Mouse (Mus musculus) MEL (cell line): Measurements from ENCODE around the gene Gramd1b. TPM values are rescaled to one million over a fixed set of nuclear protein-coding genes. Genes with fewer than 3 reads are reported as not detected.

Experiments used
- DNase-seq: peaks from one replicate; pipeline ENCODE4 v3.0.0; 2011; ENCODE audit warnings: low read depth, low spot score
- H3K27ac ChIP-seq: 2 replicates; pipeline ENCODE4 v1.5.1; 2012; ENCODE audit warnings: low read depth, mild to moderate bottlenecking, control low read depth, low read length, moderate library complexity; ENCODE audit not compliant: control insufficient read depth
- H3K27me3 ChIP-seq, 2 experiments: fragments of 150-350 bp in 1 of 2; sonication (generic) in 1 of 2; 2 replicates each; pipeline ENCODE4 v1.6.1; 2012; ENCODE audit warnings: low read length in 2 of 2, mild to moderate bottlenecking in 2 of 2, improper control_type of control experiment in 1 of 2, moderate library complexity in 1 of 2; ENCODE audit not compliant: insufficient read depth in 2 of 2, control insufficient read depth in 1 of 2
- H3K36me3 ChIP-seq, 2 experiments: 2 replicates each; pipeline ENCODE4 v1.6.1; 2012 to 2014; ENCODE audit warnings: low read length in 2 of 2, improper control_type of control experiment in 1 of 2, inconsistent platforms in 1 of 2, mild to moderate bottlenecking in 1 of 2; ENCODE audit not compliant: insufficient read depth in 2 of 2, control insufficient read depth in 1 of 2
- H3K4me1 ChIP-seq, 2 experiments: fragments of 150-350 bp in 1 of 2; sonication (generic) in 1 of 2; 2 replicates each; pipeline ENCODE4 v1.6.1; 2012; ENCODE audit warnings: low read length in 2 of 2, improper control_type of control experiment in 1 of 2, mild to moderate bottlenecking in 1 of 2; ENCODE audit not compliant: insufficient read depth in 2 of 2, control insufficient read depth in 1 of 2
- H3K4me3 ChIP-seq, 2 experiments: fragments of 150-350 bp in 1 of 2; sonication (generic) in 1 of 2; 2 replicates each; pipeline ENCODE4 v1.5.1; 2012; ENCODE audit warnings: low read depth in 2 of 2, low read length in 2 of 2, mild to moderate bottlenecking in 2 of 2, moderate library complexity in 2 of 2, control low read depth in 1 of 2, improper control_type of control experiment in 1 of 2; ENCODE audit not compliant: control insufficient read depth in 1 of 2, insufficient read depth in 1 of 2
- H3K79me2 ChIP-seq: 2 replicates; pipeline ENCODE4 v1.6.1; 2012; ENCODE audit warnings: mild to moderate bottlenecking, low read length, moderate library complexity; ENCODE audit not compliant: control insufficient read depth, poor library complexity, insufficient read depth
- H3K9ac ChIP-seq: 2 replicates; pipeline ENCODE4 v1.6.1; 2012; ENCODE audit warnings: low read depth, mild to moderate bottlenecking, control low read depth, low read length, moderate library complexity; ENCODE audit not compliant: control insufficient read depth, poor library complexity, severe bottlenecking
- H3K9me3 ChIP-seq: fragments of 150-350 bp; sonication (generic); replicated peaks from 2 replicates; pipeline ENCODE4 v1.6.1; 2012; ENCODE audit warnings: mild to moderate bottlenecking, low read length, improper control_type of control experiment, moderate library complexity; ENCODE audit not compliant: insufficient read depth
- CHD1 ChIP-seq: IDR thresholded peaks from 2 replicates; pipeline ENCODE4 v1.6.1; 2012; ENCODE audit warnings: low read depth, mild to moderate bottlenecking, inconsistent platforms, low read length, improper control_type of control experiment
- CHD2 ChIP-seq: IDR thresholded peaks from 2 replicates; pipeline ENCODE4 v1.6.1; 2011; ENCODE audit warnings: low read length, improper control_type of control experiment
- ELF1 ChIP-seq: IDR thresholded peaks from 2 replicates; pipeline ENCODE4 v1.6.1; 2014; ENCODE audit warnings: low read depth, mild to moderate bottlenecking, inconsistent platforms, low read length, improper control_type of control experiment, moderate library complexity
- ETS1 ChIP-seq: IDR thresholded peaks from 2 replicates; pipeline ENCODE4 v1.6.1; 2012; ENCODE audit warnings: low read depth, mild to moderate bottlenecking, inconsistent platforms, low read length, improper control_type of control experiment, moderate library complexity
- JUND ChIP-seq: IDR thresholded peaks from 2 replicates; pipeline ENCODE4 v1.6.1; 2011; ENCODE audit warnings: low read depth, mild to moderate bottlenecking, improper control_type of control experiment, low read length
- KAT2A ChIP-seq: conservative IDR thresholded peaks from 2 replicates; pipeline ENCODE4 v1.6.1; 2012; ENCODE audit warnings: low read depth, low read length, improper control_type of control experiment, inconsistent platforms
- MAFK ChIP-seq: IDR thresholded peaks from 2 replicates; pipeline ENCODE4 v1.6.1; 2011; ENCODE audit warnings: low read depth, mild to moderate bottlenecking, low read length, improper control_type of control experiment, borderline replicate concordance
- MAZ ChIP-seq: IDR thresholded peaks from 2 replicates; pipeline ENCODE4 v1.6.1; 2012; ENCODE audit warnings: low read depth, mild to moderate bottlenecking, inconsistent platforms, low read length, improper control_type of control experiment
- MXI1 ChIP-seq: IDR thresholded peaks from 2 replicates; pipeline ENCODE4 v1.6.1; 2011; ENCODE audit warnings: mild to moderate bottlenecking, low read depth, low read length, improper control_type of control experiment
- MYB ChIP-seq: IDR thresholded peaks from 2 replicates; pipeline ENCODE4 v1.6.1; 2011; ENCODE audit warnings: mild to moderate bottlenecking, low read depth, low read length, improper control_type of control experiment
- NELFE ChIP-seq: IDR thresholded peaks from 2 replicates; pipeline ENCODE4 v1.6.1; 2011; ENCODE audit warnings: low read depth, low read length, improper control_type of control experiment
- POLR2AphosphoS2 ChIP-seq: IDR thresholded peaks from 2 replicates; pipeline ENCODE4 v1.6.1; 2011; ENCODE audit warnings: low read length, improper control_type of control experiment
- POLR2AphosphoS5 ChIP-seq: IDR thresholded peaks from 2 replicates; pipeline ENCODE4 v1.6.1; 2012; ENCODE audit warnings: low read depth, borderline replicate concordance, mild to moderate bottlenecking, inconsistent platforms, low read length, moderate library complexity, mixed read lengths
- RAD21 ChIP-seq: IDR thresholded peaks from 2 replicates; pipeline ENCODE4 v1.6.1; 2011; ENCODE audit warnings: mild to moderate bottlenecking, low read depth, low read length, improper control_type of control experiment
- RCOR1 ChIP-seq: IDR thresholded peaks from 2 replicates; pipeline ENCODE4 v1.6.1; 2012; ENCODE audit warnings: low read depth, mild to moderate bottlenecking, inconsistent platforms, low read length, improper control_type of control experiment
- SMC3 ChIP-seq: IDR thresholded peaks from 2 replicates; pipeline ENCODE4 v1.6.1; 2011; ENCODE audit warnings: low read depth, low read length, improper control_type of control experiment
- TAL1 ChIP-seq: IDR thresholded peaks from 2 replicates; pipeline ENCODE4 v1.6.1; 2012; ENCODE audit warnings: mild to moderate bottlenecking, inconsistent platforms, low read length, moderate library complexity, mixed read lengths
- UBTF ChIP-seq: IDR thresholded peaks from 2 replicates; pipeline ENCODE4 v1.6.1; 2012; ENCODE audit warnings: low read depth, mild to moderate bottlenecking, inconsistent platforms, low read length, improper control_type of control experiment, moderate library complexity, borderline replicate concordance; ENCODE audit not compliant: insufficient read depth
- USF2 ChIP-seq, 2 experiments: IDR thresholded peaks; 2 replicates each; pipeline ENCODE4 v1.6.1; 2011 to 2012; ENCODE audit warnings: improper control_type of control experiment in 2 of 2, low read length in 2 of 2, borderline replicate concordance in 1 of 2, inconsistent platforms in 1 of 2, low read depth in 1 of 2, mild to moderate bottlenecking in 1 of 2; ENCODE audit not compliant: insufficient read depth in 1 of 2
- ZMIZ1 ChIP-seq: IDR thresholded peaks from 2 replicates; pipeline ENCODE4 v1.6.1; 2012; ENCODE audit warnings: low read depth, mild to moderate bottlenecking, inconsistent platforms, low read length, improper control_type of control experiment, moderate library complexity
- ZNF384 ChIP-seq: IDR thresholded peaks from 2 replicates; pipeline ENCODE4 v1.6.1; 2012; ENCODE audit warnings: low read depth, mild to moderate bottlenecking, inconsistent platforms, low read length, improper control_type of control experiment
- polyA plus RNA-seq, 2 experiments: library from polyadenylated mRNA; stranded (reverse) in 1 of 2; unstranded in 1 of 2; fragments of >175 nt in 1 of 2; fragments of >200 nt in 1 of 2; gene quantifications; 2 replicates each; pipeline versions ENCODE4 v1.2.1 to v1.2.4; 2012; ENCODE audit warnings: low replicate concordance in 2 of 2, low read depth in 1 of 2; ENCODE audit not compliant: insufficient read length in 2 of 2, insufficient read depth in 1 of 2, missing spikeins in 1 of 2
- total RNA-seq: library from RNA; depleted of rRNA; stranded (reverse); fragments of 300-350 nt; gene quantifications from 2 replicates; pipeline ENCODE4 v1.2.3, GENCODE M21; 2012

Gene Gramd1b
- total and polyA plus RNA-seq, 3 experiments = not detected

DNA sequence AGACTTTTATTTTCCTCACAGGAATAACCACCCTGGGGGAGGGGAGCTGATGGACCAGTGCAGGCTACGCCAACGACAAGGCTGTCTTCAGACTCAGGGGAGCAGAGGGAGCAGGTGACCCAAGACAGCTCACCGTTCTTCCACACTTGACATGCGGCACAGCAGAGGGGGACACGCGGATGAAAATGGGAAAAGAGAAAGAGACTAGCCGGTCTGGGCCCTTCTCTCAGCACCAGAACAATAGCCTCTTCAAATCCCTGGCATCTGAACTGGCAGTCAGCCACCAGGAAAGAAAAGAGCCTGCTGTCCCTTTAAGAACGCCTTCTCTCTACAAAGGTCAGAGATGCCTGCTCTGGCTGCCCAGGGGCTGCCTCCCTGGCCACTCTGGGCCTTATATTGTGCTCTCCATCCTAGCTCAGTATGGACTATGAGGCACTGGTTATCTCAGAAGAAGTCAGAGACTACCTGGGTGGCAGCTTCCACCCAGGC lies 172.7 kb downstream of the Gramd1b start:
- Histone ChIP-seq H3K4me1 (no peaks in the 10 kb centered on the region), H3K36me3 (no peaks in the 10 kb centered on the region), H3K9ac (no peak overlapping the region), H3K27me3 (no peaks in the 10 kb centered on the region), H3K9me3 (no peaks in the 10 kb centered on the region), H3K27ac (no peak overlapping the region), H3K4me3 (no peak overlapping the region), H3K79me2 (no peaks in the 10 kb centered on the region)
- DNase-seq = no peak
- TF ChIP-seq RCOR1 (no peak), SMC3 (no peak), JUND (no peak), CHD2 (no peak), ELF1 (no peak)

DNA sequence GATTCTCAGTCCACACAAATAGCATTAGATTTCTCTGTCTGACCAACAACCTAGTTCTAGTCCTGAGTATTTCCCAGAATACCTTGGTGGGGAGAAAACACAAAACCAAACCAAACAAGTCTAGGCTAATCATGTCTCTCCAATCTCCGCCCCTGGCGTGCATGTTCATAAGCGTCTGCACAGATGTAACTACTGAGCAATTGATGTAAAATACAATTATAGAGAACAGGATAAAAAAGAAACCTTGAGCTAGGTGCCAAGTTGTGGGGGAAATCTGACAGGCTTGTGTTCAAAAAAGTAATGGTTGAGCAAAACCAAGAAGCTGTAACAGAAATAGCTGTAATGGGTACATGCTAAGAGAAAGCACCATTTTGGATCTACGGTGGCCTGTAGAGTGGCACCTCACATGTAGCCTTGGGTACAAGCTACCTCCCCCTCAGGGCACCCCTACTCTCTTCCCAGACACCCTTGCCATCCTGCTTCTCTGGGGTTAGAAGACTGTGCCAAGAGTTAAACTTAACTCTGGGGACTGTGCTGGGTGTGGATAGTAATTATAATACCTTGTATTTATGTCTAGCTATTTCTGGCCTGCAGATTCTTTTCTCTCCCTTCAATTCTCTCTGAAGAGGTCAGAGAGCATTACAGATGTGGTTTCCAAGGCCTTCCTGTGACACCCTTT lies 174.3 kb downstream of the Gramd1b start:
- no peaks in the 10 kb centered on the region for H3K27me3 ChIP-seq
- no peak overlapping the region for H3K9ac ChIP-seq
- no peaks in the 10 kb centered on the region for H3K79me2 ChIP-seq
- no peak overlapping the region for H3K27ac ChIP-seq
- H3K4me1 ChIP-seq = no peaks in the 10 kb centered on the region
- no peak for DNase-seq
- no peak for TF ChIP-seq MAZ
- no peak for TF ChIP-seq POLR2AphosphoS2
- TF ChIP-seq USF2 (IDR thresholded peaks at IDR 0.05; ENCODE audit: borderline replicate concordance in 1 of 2, insufficient read depth in 1 of 2, low read depth in 1 of 2, low read length in 2 of 2) = no peak
- no peak for TF ChIP-seq NELFE
- no peak for TF ChIP-seq POLR2AphosphoS5
- TF ChIP-seq UBTF = no peak
- no peak for TF ChIP-seq ETS1
- TF ChIP-seq SMC3 = no peak
- no peak for TF ChIP-seq ELF1
- no peak for TF ChIP-seq TAL1
- no peak for TF ChIP-seq KAT2A
- no peak for TF ChIP-seq CHD1
- no peak for TF ChIP-seq MXI1
- TF ChIP-seq MAFK = no peak
- TF ChIP-seq JUND = no peak
- no peak for TF ChIP-seq MYB
- no peak for TF ChIP-seq ZNF384
- TF ChIP-seq ZMIZ1 = no peak
- TF ChIP-seq RAD21 = no peak
- no peaks in the 10 kb centered on the region for H3K9me3 ChIP-seq
- H3K36me3 ChIP-seq = no peaks in the 10 kb centered on the region
- no peak overlapping the region for H3K4me3 ChIP-seq
